Comparison of ENCODE assay signal across 14 mouse cellular contexts in the genomic region with DNA sequence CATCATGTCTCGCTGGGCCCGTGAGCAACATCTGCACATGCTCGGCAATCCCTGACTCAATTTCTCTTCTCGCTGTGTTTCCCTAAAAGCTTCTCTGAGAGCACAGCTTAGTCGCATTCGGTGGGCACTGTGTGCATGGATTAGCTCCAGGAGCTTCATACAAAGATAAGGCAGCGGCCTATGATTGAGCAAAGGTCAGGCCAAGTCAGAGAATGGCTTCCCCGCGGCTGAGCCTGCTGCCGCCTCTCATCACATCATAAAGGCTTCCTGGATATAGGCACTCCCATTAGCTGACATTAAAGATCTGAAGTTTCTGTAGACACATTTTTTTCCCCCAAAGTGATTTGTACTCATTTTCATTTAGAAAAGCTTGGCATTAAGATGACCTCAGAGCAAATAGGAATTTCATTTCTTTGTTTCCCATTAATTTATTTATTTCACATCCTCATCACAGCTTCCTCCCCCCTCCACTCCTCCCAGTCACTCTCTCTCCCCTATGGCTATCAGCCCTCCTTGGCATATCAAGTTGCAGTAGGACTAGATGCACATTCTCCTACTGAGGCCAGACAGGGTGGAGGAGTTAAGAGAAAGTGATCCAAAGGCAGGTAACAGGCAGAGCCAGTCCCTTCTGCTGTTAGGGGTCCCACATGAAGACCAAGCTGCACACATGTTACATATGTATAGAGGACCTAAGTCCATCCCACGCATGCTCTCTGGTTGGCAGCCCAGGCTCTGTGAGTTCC.
"Had no signal": no experiment of that assay in that cellular context is flagged by ENCODE, and none has a peak within 500 bp of the region (broad histone marks: within the 10 kb centered on the region; RNA-seq: fewer than 3 reads in every experiment).

No protein-coding gene starts in this region.

- H3K4me2 ChIP-seq: liver, embryonic 11.5 days; liver, embryonic 15.5 days; neural tube, embryonic 15.5 days; stomach, embryonic 15.5 days had no signal

- DNase-seq: kidney, adult 11 months; lung, adult 2 months; lung, postnatal 36 days; thymus, adult 2 months; thymus, postnatal 25 days had no signal

- H3K27me3 ChIP-seq: liver, embryonic 15.5 days; neural tube, embryonic 15.5 days; stomach, embryonic 15.5 days had no signal

- H3K9ac ChIP-seq: liver, embryonic 15.5 days; neural tube, embryonic 15.5 days; stomach, embryonic 15.5 days had no signal

- H3K9me3 ChIP-seq: limb, embryonic 10.5 days; liver, embryonic 15.5 days; neural tube, embryonic 15.5 days; stomach, embryonic 15.5 days had no signal

- H3K27ac ChIP-seq: kidney, postnatal 0 days; left cerebral cortex, adult 2 months; limb, embryonic 10.5 days; liver, embryonic 15.5 days; neural tube, embryonic 15.5 days; stomach, embryonic 15.5 days had no signal

- H3K36me3 ChIP-seq: limb, embryonic 10.5 days; liver, embryonic 15.5 days; neural tube, embryonic 15.5 days; stomach, embryonic 15.5 days had no signal

- H3K4me1 ChIP-seq: liver, embryonic 15.5 days; stomach, embryonic 15.5 days had no signal

- H3K4me3 ChIP-seq: left cerebral cortex, adult 2 months; limb, embryonic 10.5 days; liver, embryonic 15.5 days; myocyte; neural tube, embryonic 15.5 days; stomach, embryonic 15.5 days had no signal

- ATAC-seq: lung, postnatal 0 days had no signal
